13 mouse cellular contexts compared by ENCODE assay signal in genomic region chr5:93305126-93305830, GRCm38 (mm10). TPM values are rescaled to one million over a fixed set of nuclear protein-coding genes. Genes with fewer than 3 reads are reported as not detected.
DNase-seq lines count a peak whose midpoint lies in the region.
"Had no signal": no experiment of that assay in that cellular context is flagged by ENCODE, and none has a peak within 500 bp of the region (broad histone marks: within the 10 kb centered on the region; RNA-seq: fewer than 3 reads in every experiment).

No protein-coding gene starts in this region.

- DNase-seq in adrenal gland, adult (ENCODE audit: inconsistent age in 2 of 2, low spot score in 1 of 2) = peak; percentile 27 to 72
- no peak for DNase-seq in adrenal gland, adult 18-20 months (ENCODE audit: low spot score in 2 of 2)
- peak; percentile 5 for DNase-seq in cerebellum, adult 9-11 months
- no peak for DNase-seq in cerebellum, adult 11-12 months
- peak; percentile 20 to 21 for DNase-seq in kidney, postnatal 36 days
- DNase-seq in kidney, postnatal 14 days = no peak
- DNase-seq in cerebellum, postnatal 14 days = peak; percentile 18 to 33
- no peak for DNase-seq in gastrocnemius, adult 8-10 months (ENCODE audit: low spot score in 2 of 2)
- DNase-seq: gastrocnemius, postnatal 10 days; heart, postnatal 14 days; kidney, postnatal 10 days; layer of hippocampus, postnatal 36 days; thymus, postnatal 14 days had no signal

RNA-seq across cellular contexts. Expression of gene Ccng2, which starts 38.2 kb away (rescaled TPM):
- 10 to 100 TPM; 38.6 to 40.0 TPM for total RNA-seq in adrenal gland, adult 18-20 months (2021)
- 10 to 100 TPM; 10.1 to 13.5 (median 12.2) TPM for total RNA-seq in gastrocnemius, adult 8-10 months (2022)

Comparison
In these comparisons a context has a peak if more than half of its experiments do, and no peak if none do; other contexts are left out.
1. DNase-seq: peak in adrenal gland, adult (2 of 2), cerebellum, adult 9-11 months (single experiment), kidney, postnatal 36 days (2 of 2) and cerebellum, postnatal 14 days (2 of 2); none in adrenal gland, adult 18-20 months (0 of 2), cerebellum, adult 11-12 months (single experiment), kidney, postnatal 14 days (single experiment) and gastrocnemius, adult 8-10 months (0 of 2).